Mouse (Mus musculus) ES-E14 (cell line): Measurements from ENCODE around the gene Ablim1.

Experiments
- CHD2 ChIP-seq: IDR thresholded peaks from 2 replicates; pipeline ENCODE4 v1.6.1; 2014; ENCODE audit warnings: mild to moderate bottlenecking, low read depth, low read length, inconsistent platforms
- HCFC1 ChIP-seq: IDR thresholded peaks from 2 replicates; pipeline ENCODE4 v1.6.1; 2012; ENCODE audit warnings: low read length, inconsistent platforms, borderline replicate concordance; ENCODE audit not compliant: insufficient read depth
- MAFK ChIP-seq: IDR thresholded peaks from 2 replicates; pipeline ENCODE4 v1.6.1; 2014; ENCODE audit warnings: mild to moderate bottlenecking, low read depth, low read length, inconsistent platforms; ENCODE audit not compliant: insufficient read depth
- ZNF384 ChIP-seq: IDR thresholded peaks from 2 replicates; pipeline ENCODE4 v1.6.1; 2012; ENCODE audit warnings: low read depth, low read length, inconsistent platforms

- TF ChIP-seq HCFC1, result no peak
- TF ChIP-seq MAFK, result no peak
- TF ChIP-seq CHD2, result no peak
- no peak for TF ChIP-seq ZNF384
Measured at GRCm38 (mm10) chr19:57072756-57073155, 242.0 kb downstream of the Ablim1 start.
